Mouse (Mus musculus): ENCODE measurements around the gene Cdh4.

- TF ChIP-seq CTCF (IDR thresholded peaks at IDR 0.05; ENCODE audit: control insufficient read depth, insufficient read depth, insufficient replicate concordance, low read depth, low read length): no peak
- TF ChIP-seq POLR2A (IDR thresholded peaks at IDR 0.05; ENCODE audit: control insufficient read depth, low read depth, low read length): no peak
Observed at GRCm38 (mm10) chr2:179705043-179705442, 262.8 kb downstream of the Cdh4 start.

Measured in testis, adult 2 months (tissue).